Mouse (Mus musculus): ENCODE data around the gene Mecom.
"Not testable (repeated sequence)": the region's sequence is repeated elsewhere in the genome, so short reads cannot be mapped to it uniquely, and the experiment has no call there.

Gene Mecom

GRCm38 (mm10) chr3:30253714-30254113 is 294.1 kb downstream of the Mecom start:
- no peak for DNase-seq (ENCODE audit: low spot score in 2 of 2)

GRCm38 (mm10) chr3:30248656-30249384 is 299.0 kb downstream of the Mecom start:
- no peak for DNase-seq (ENCODE audit: low spot score in 2 of 2)

- no peak for DNase-seq (ENCODE audit: low spot score in 2 of 2)
These were observed 300.6 kb downstream of the Mecom start for GRCm38 (mm10) chr3:30247256-30247655.

GRCm38 (mm10) chr3:30246431-30247041 is 301.3 kb downstream of the Mecom start:
- DNase-seq (ENCODE audit: low spot score in 2 of 2): no peak

GRCm38 (mm10) chr3:30245950-30246349 is 301.9 kb downstream of the Mecom start:
- DNase-seq (ENCODE audit: low spot score in 2 of 2): no peak

- DNase-seq (ENCODE audit: low spot score in 2 of 2): no peak
These were observed 303.4 kb downstream of the Mecom start for GRCm38 (mm10) chr3:30244401-30244871.

GRCm38 (mm10) chr3:30243776-30244275 is 304.0 kb downstream of the Mecom start:
- no peak for DNase-seq (ENCODE audit: low spot score in 2 of 2)

GRCm38 (mm10) chr3:30239416-30239815 is 308.4 kb downstream of the Mecom start:
- DNase-seq (ENCODE audit: low spot score in 2 of 2): no peak

- no peak for DNase-seq (ENCODE audit: low spot score in 2 of 2)
These were observed 310.3 kb downstream of the Mecom start for GRCm38 (mm10) chr3:30237493-30237892.

GRCm38 (mm10) chr3:30234018-30234417 is 313.8 kb downstream of the Mecom start:
- no peak for DNase-seq (ENCODE audit: low spot score in 2 of 2)

- DNase-seq (ENCODE audit: low spot score in 2 of 2): no peak
These were observed 319.7 kb downstream of the Mecom start for GRCm38 (mm10) chr3:30227964-30228670.

- no peak for DNase-seq (ENCODE audit: low spot score in 2 of 2)
These were observed 320.9 kb downstream of the Mecom start for GRCm38 (mm10) chr3:30226928-30227370.

- DNase-seq (ENCODE audit: low spot score in 2 of 2): not testable (repeated sequence)
These were observed 322.6 kb downstream of the Mecom start for GRCm38 (mm10) chr3:30225200-30225599.

- DNase-seq (ENCODE audit: low spot score in 2 of 2): no peak
These were observed 327.0 kb downstream of the Mecom start for GRCm38 (mm10) chr3:30220701-30221412.

GRCm38 (mm10) chr3:30219891-30220290 is 327.9 kb downstream of the Mecom start:
- DNase-seq (ENCODE audit: low spot score in 2 of 2): no peak

GRCm38 (mm10) chr3:30219190-30219884 is 328.5 kb downstream of the Mecom start:
- DNase-seq (ENCODE audit: low spot score in 2 of 2): no peak

GRCm38 (mm10) chr3:30214607-30215006 is 333.2 kb downstream of the Mecom start:
- no peak for DNase-seq (ENCODE audit: low spot score in 2 of 2)

- DNase-seq (ENCODE audit: low spot score in 2 of 2): no peak
These were observed 334.2 kb downstream of the Mecom start for GRCm38 (mm10) chr3:30213540-30214170.

- no peak for DNase-seq (ENCODE audit: low spot score in 2 of 2)
These were observed 335.0 kb downstream of the Mecom start for GRCm38 (mm10) chr3:30212802-30213201.

- DNase-seq (ENCODE audit: low spot score in 2 of 2): no peak
These were observed 338.7 kb downstream of the Mecom start for GRCm38 (mm10) chr3:30209131-30209530.

- no peak for DNase-seq (ENCODE audit: low spot score in 2 of 2)
These were observed 339.9 kb downstream of the Mecom start for GRCm38 (mm10) chr3:30207886-30208285.
